Mouse (Mus musculus): ENCODE data around the gene Macf1.

Macf1 gene

DNA sequence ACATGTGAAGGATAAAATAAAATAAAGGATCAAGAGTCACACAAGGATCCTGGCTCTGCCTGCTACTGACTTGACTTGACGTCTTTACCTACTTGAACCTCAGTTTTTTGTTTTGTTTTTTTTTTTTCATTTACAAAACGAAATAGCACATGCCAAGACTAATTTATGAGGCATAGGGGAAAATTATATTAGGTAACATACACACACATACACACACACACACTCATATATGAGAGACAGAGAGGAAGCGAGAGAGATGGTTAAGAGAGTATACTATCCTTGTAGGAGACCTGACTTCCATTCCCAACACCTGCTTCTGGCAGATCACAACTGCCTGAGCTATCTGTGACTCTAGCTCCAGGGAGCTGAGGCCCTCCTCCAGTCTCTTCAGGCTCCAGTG, at the start of gene Macf1:
Macf1 (minus strand) TSS at position 101 of the 400 bp plus-strand sequence.
- DNase-seq (ENCODE audit: extremely low read depth, low read depth, low spot score), result no peak

DNA sequence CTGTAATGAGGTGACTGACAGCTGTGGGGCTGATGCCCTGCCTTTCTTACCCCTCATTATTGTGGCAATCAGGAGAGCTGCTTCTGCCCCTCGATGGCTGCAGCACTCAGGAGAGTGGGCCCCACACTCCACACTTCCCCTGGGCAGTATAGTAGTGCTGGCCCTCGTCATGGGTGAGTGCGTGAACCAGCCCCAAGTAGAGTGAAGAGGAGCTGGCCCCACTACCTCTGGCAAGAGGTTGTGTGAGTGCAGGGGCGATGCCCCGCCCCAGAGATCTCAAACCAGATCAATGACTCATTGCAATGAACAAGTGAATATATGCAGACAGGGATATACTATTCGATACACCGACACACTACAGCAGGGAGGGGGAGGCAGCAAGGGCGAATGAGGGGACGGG, 49.4 kb upstream of the Macf1 start:
- no peak for DNase-seq (ENCODE audit: extremely low read depth, low read depth, low spot score)

DNA sequence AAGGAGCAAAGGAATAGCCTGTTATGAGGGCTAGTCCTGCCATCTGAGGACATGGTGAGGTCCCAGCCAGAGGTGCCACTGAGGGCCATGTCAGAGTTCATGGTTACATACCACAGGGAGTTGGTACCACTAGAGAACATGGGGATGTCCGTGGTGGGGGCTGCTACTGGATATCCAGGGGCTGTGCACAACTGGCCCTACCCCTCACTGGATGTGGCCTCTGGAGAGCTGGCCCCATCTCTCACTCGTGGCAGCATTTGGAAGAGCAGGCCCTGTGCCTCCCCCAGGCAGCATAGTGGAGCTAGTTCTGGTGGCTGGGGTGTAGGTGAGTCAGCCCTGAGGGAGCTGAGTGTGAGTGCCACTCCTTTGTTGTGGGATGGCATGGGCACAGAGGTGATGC, 48.8 kb upstream of the Macf1 start:
- DNase-seq (ENCODE audit: extremely low read depth, low read depth, low spot score), result no peak

DNA sequence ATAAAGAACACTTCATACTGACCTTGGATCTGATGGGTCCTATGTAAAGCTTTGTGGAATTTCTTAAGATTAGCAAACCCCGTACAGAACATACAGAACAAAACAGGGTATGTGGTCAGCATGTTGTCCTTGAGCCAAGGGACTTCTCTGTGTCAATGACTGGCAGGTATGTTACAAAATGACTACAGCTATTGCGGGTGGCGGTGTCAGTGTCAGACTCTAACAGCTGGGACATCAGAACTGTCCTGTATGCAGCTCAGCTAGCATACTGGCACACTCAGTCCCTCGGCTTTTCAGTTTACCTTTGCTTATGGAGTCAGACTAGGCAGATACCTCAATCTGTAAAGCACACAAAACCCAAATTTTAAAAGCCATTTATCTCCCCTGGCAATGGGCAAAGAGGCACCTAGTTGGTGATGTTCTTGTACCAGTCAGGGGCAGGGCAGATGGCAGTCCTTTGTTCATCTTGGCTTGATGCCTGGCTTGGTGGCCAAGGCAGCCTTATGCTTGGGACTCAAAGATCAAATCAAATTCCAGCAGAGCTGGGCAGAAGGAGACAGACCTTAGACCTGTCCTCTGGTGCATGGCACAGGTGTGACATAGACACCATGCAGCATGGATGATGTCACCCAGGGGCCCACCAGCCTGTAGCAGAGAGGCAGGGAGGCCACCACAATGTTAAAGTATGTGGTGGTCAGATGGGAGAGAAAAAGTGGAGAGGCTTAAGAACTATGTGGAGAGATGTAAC, 48.2 kb upstream of the Macf1 start:
- DNase-seq (ENCODE audit: extremely low read depth, low read depth, low spot score), result no peak

DNA sequence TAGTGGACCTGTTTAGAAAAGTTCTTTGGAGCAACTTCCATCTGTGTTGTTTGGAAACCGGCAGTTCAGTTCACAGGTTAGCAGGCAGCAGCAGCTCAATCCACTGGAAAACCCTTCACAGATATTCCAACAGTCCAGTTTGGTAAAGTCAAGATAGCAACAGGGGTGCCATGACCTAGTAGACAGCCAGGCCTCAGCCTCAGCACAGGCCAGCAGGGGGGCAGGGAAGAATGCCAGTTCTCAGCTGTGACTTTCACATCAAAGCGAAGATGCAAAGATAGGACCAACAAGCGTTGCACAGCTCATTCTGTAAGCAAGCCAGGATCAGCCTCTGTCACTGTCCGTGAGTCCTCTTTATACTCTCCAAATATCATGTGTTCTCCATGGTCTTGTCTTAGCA, 37.6 kb upstream of the Macf1 start:
- DNase-seq (ENCODE audit: extremely low read depth, low read depth, low spot score), result no peak

DNA sequence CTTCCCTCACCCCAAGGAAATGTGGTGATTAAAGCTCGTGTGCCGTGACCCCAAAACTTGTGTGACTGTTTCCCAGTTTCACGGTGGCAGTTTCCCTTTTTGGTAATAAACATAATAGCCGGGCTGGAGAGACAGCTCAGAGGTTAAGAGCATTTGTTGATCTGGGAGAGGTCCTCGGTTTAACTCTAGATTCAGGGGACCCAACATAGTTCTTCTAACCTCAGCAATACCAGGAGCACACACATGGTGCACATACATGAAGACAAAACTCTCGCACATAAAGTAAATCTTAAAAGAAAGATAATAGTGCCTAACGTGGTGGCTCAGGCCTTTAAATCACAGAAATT, 34.2 kb upstream of the Macf1 start:
- no peak for DNase-seq (ENCODE audit: extremely low read depth, low read depth, low spot score)

DNA sequence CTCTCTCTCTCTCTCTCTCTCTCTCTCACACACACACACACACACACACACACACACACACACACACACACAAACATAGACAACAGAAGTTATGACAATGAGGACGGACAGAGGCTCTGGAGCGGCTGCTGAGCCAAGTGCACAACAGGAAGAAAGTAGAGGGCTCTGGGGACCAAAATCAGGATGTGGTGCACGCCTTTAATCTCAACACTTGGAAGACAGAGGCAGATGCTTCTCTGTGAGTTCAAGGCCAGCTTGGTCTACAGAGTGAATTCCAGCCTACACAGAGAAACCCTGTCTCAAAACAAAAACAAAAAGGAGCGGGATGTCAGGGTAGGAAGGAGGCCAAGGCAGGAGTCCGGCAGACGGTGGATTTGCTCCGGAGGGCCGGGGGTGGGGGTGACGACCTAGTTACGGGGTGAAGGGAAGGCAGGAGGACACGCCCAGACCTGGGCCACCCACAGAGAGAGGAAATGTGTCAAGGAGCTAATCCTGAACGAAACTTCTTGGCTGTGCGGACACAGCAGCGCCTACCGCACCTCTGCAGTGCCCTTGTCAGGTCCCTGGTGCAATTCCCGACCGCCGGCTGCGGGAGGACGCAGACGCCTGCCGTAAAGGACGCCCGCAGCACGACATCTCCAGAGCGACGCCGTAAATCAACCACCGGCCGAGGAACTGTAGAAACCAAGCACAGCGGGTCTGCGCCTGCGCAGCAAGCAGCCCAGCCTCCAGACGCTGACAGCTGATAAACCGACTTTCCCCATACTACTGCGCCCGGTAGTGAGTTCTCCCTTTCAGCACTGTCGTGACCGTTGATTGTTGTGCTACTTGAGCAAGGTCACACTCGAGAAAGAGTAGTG, 33.6 kb upstream of the Macf1 start, which contains the start of gene Ndufs5:
Ndufs5 (minus strand) TSS at position 629 of the 860 bp plus-strand sequence.
- peak; percentile 54 for DNase-seq (ENCODE audit: extremely low read depth, low read depth, low spot score)

DNA sequence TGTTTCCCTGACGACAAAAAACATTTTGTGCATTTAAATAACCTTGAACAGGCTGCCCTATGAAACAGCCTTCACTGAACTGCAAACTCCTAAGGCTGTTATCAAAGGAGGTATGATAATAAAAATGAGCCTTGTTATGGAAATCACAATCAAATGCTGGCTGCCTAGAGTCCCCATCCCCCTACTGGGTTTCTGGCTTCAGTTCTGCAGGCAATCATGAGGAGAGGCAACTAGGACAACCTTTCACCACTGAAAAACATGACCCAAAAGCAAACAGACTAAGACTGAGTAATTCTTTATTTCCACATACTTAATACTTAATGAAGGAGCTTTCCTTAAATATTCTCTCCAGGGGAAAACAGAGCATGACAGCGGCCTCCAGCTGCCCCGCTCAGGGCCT, 28.3 kb upstream of the Macf1 start:
- DNase-seq (ENCODE audit: extremely low read depth, low read depth, low spot score), result no peak

DNA sequence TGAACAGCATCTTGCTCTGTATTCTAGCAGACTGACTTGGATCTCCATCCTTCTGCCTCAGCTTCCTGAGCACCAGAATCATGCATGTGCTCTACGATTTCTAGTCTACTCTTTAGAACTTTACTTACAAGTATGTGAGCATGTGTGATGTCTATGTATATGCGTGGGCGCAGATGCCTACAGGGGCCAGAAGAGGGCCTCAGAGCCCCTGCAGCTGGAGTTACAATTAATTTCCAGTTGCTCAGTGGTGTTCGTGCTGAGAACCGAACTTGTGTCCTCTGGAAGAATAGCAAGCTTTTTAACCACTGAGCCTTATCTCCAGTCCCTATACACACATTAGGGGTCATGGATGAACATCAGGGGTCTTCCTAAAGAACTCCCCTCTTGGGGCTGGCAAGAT, 23.2 kb upstream of the Macf1 start:
- no peak for DNase-seq (ENCODE audit: extremely low read depth, low read depth, low spot score)

DNA sequence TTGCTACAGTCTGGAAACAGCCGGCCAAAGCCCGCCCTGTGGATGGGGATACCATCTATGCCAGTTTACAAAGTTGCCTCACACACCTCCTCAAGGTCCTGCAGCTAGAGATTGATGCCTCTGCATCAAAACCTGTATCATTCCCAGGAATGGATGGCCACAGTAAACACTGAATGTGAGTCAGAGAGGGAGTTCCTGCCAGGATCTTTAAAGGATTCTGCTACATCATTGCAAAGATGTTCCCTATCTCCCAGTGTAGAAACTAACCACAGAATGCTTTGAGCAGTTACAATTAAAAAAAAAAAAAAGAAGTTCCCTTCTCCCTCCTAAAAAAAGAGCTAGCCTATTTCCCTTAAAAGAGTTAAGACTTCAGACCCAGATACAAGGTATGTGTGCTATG, 21.2 kb upstream of the Macf1 start:
- no peak for DNase-seq (ENCODE audit: extremely low read depth, low read depth, low spot score)

DNA sequence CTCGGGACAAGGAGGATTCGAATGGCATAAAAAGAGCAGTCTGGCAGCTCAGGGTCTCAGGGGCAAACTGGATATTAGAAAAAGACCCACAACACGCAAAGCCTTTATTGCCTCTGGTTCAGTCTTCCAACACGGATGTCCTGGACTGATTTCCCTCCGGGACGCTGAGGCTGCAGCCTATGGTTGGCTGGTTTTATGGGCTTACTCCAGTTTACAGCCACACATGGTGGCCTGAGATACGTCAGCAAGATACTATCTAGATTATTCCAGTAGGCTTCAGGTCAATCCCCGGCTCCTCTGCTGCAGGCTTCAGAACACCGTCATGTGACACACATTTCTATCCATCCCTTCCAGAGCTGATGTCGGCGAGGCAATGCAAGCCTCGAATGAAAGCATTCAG, 9.2 kb upstream of the Macf1 start:
- no peak for DNase-seq (ENCODE audit: extremely low read depth, low read depth, low spot score)

DNA sequence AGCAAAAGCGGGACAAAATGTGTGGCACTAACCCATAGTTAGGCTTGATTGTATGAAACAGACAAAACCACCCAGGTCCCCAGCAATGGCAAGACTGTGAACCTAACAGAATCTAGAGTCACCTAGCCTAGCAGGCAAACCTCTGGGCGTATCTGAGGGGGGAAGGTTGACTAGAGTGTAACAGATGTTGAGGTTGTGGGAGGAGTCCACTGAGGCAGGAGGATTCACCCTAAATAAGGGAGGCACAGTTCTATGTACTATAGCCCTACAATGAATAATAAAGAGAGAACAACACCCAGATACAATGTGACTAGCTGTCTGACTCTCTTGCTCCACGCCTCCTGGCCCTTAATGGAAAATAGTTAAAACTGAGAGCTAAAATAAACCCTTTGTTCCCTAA, 7.9 kb upstream of the Macf1 start:
- no peak for DNase-seq (ENCODE audit: extremely low read depth, low read depth, low spot score)

DNA sequence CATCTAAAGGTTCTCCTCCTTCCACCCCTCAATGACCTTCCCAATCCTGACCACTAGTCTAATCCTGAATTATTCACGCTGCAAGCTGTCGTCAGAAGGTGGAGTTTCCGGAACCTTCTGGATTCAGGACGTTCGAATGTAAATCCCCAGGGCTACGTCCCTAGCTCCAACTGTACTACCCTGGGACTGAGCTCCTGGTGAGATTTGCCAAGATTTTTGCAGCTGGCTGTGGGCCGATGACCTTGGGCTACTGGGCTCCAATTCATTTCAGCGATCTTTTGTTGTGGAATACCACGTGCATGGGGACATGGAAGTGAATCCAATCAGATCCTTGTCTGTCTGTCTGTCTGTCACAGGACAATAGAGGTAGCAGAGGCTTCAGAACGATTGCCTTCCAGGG, 6.2 kb upstream of the Macf1 start:
- DNase-seq (ENCODE audit: extremely low read depth, low read depth, low spot score), result no peak

DNA sequence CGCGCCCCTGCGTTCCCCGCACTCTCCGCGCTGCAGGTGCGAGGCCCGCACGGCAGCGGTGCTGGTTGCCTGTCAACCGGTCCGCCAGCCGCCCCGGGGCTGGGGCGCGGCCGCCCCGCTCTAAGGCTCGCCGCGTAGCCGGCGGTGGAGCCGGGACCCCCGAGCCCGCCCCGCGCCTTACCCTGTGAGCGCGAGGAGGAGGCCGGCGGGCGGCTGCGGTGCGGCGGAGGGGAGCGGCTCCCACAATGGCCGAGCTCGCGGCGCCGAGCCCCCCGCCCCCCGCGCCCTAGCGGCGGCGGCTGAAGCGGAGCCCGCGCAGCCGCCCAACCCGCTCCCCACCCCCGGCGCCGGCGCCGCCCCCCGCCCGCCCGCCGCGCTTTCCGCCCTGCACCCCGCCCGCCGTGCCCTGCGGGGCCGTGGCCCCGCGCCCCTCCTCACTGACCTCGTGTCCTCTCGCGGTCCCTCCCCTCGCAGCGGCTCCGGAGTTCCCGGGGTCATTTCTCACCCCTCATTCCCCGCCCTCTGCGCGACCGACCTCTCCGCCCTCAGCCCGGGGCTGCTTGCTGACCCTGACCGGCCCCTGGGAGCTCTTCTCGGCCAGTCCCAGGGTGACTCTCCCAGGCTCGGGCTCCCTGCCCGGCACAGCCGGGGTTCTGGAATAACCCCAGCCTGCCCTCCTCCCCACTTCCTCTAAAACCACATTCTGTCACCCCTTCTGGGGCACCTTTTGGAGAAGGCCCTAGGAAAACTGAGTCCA, 3.0 kb upstream of the Macf1 start:
- no peak for DNase-seq (ENCODE audit: extremely low read depth, low read depth, low spot score)

DNA sequence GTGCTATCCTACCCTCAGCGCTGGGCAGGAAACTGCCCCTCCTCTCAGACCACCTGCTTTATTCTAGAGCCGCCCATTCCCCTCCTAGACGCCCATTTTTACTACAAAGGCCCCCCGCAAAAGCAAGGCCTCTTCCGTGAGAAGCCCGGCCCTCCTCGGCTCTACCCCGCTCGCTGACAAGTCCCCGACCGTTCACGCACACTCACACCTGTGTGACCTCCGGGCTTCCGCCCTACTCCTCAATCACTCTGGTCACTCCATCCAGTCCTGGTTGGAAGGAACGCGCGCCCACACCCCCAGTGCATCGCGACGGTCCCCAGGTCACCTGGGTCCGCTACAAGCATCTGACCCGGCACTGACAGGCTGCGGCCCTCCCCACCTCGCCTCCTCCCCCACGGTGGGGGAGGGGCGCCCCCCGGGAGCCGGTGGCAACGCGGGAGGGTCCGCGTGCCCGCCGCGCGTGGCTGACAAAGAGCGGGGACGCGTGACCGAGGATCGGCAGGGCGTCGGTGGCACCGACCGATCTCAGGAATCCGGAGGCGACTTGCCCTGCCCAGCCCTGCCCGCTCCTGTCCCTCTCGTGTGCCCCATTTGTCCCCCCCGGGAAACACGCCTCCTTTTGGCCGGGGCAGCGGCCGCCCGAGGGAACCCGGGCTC, 2.3 kb upstream of the Macf1 start:
- no peak for DNase-seq (ENCODE audit: extremely low read depth, low read depth, low spot score)

DNA sequence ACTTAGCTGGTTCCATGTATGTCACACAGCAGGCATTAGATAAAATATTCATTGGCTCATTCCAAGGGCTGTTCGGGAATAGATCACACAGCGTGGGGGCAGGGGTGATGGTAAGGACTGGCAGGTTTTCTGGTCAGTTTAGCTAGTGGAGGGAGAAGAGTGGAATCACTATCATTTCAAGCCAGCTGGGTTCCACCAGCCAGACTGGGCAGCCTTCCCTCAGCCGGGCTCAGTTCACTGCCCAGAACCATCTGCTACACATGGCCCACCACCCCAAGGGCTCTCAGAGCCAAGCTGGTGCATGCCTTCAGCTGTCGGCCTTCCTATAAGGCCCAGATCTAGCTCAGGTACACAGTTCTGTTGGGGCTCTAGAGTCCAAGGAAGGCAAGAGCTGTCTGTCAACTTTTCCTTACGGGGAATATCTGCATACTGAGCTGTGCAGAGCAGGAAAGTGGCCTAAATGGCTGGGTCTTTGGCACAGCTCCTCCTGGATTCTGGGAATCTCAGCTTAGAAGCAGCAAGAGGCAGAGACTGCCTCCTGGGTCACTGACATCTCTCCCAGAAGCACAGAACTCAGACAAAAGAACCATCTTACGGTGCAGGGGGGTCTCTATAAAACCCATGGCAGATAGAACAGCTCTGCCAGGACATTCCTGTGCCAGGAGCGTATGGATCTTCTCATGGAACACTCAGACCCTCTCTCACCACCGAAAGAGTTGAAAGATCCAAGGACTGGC, 1.5 kb upstream of the Macf1 start:
- no peak for DNase-seq (ENCODE audit: extremely low read depth, low read depth, low spot score)

DNA sequence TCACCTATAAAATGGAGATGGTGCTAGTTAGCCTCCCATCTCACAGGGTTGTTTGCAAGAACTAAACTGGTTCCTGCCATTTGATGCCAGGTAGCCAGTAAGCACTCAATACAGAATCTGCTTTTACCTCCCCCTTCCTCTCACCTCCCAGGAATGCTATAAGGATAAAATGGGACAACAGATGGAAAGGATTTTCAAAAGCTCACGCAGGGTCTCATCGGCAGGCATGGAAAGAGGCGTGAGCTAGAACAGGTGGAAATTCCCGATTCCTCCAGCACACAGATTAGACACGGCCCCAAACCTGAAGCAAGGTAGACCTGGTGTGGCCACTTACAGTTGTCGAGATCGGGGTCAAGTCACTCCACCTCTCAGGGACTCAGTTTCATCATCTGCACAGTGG, 886 bp upstream of the Macf1 start:
- no peak for DNase-seq (ENCODE audit: extremely low read depth, low read depth, low spot score)

DNA sequence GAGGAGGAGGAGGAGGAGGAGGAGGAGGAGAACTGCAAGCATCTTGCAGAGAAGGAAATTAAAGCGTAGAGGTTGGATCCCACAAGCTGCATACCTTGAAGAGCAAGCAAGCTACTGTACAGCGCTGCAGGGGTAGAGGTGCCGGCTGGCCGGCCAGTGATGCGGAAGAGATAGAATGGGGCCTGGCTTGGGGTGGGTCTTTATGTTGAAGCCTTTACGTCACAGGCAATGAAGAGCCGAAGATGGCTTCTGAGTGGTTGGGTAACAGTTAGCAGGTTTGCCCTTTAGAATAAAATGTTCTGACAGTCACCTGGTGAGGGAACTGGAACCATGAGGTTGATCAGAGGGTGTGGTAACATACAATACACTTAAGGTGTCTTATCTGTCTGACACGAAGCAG, 1.9 kb downstream of the Macf1 start:
- DNase-seq (ENCODE audit: extremely low read depth, low read depth, low spot score), result no peak

DNA sequence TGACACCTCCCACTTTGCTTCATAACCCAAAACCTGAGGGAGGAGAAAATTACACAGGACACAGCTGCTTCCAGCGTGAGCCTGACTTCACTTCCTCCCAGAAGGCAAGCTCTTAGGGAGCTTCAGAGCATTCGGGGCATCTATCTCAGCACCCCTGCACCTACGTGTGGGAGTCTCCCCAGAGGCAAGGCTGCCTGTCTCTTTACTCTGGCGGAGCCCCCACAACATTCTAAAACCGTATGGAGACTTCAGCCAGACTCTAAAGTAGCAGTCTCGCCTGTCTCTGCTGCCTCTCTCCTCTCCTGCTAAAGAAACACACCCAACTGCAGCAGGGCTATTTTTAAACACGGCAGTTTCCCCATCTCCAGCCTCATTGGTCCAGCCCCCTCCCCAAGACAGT, 3.2 kb downstream of the Macf1 start:
- no peak for DNase-seq (ENCODE audit: extremely low read depth, low read depth, low spot score)

DNA sequence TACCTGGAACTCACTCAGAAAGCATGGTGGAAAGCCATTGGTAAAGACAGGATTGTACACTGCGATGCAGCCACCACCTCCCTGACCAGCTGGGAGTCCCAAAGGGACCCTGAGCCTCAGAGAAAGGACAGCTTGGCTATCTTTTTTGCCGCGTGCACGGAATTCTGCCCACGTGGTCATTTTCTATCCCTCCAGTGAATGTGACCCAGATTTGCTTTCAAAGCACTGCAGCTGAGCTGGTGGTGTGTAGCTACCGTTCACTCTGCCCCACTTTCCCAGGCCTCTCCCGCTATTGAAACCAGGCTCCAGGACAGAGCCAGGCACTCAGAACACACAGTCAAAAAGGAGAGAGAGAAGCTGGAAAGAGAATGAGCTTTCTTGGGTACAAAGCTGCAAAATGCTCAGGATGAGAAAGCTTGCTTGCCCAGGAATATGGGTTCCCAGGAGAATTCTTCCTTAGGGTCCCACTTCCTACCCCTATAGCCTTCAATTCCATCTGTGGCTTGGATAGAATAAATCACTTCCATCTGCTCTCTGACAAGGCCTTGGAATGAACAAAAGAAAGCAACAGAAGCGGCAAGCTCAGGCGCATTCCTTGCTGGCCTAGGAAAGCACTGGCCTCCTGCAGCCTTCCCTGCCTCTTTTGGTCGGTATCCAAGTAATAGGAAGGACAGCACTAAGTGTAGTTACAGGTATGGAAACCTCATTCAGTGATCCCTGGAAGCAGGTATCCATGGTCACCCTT, 6.9 kb downstream of the Macf1 start:
- DNase-seq (ENCODE audit: extremely low read depth, low read depth, low spot score), result no peak

All from fat pad, adult 2 months (tissue).